Mouse (Mus musculus) Patski (cell line): ENCODE data around the gene Cdkn2b. TPM values are rescaled to one million over a fixed set of nuclear protein-coding genes. Genes with fewer than 3 reads are reported as not detected.

Experiments
- ATAC-seq: fragments of 100-300 bp; one replicate; pipeline ENCODE4 v1.8.0; 2021
- CTCF ChIA-PET: fragments of 350-600 bp; sonication (Branson Sonifier 250); formaldehyde crosslinking; loops from one replicate; lab custom pipeline; 2022; ENCODE audit warnings: inconsistent platforms; lab: Charles Lee
- POLR2A ChIA-PET: fragments of 350-600 bp; sonication (Branson Sonifier 250); formaldehyde crosslinking; loops from one replicate; lab custom pipeline; 2022; ENCODE audit warnings: antibody characterized with exemption, inconsistent platforms; lab: Charles Lee
- DNase-seq: peaks from one replicate; pipeline ENCODE4 v3.0.0-alpha.2; 2011; ENCODE audit warnings: low read depth, low spot score
- H3K27me3 ChIP-seq: fragments of 371-371 bp; one replicate; pipeline ENCODE4 v1.5.1; 2021
- CTCF ChIP-seq: fragments of 100-300 bp; IDR thresholded peaks from one replicate; pipeline ENCODE4 v1.5.1; 2021
- in situ Hi-C: fragments of 300-500 bp; cut with MboI; formaldehyde crosslinking; loops from 3 replicates; pipeline ENCODE4 v1.11.1; 2018; ENCODE audit warnings: low pct_unique_long_range_greater_than_20kb, mixed read lengths
- polyA plus RNA-seq: library from polyadenylated mRNA; unstranded; gene quantifications from one replicate; pipeline ENCODE4 v1.2.3, GENCODE M21; 2021

Gene Cdkn2b
- polyA plus RNA-seq, 1 experiment from 2014 or later: 17.7 TPM

DNA sequence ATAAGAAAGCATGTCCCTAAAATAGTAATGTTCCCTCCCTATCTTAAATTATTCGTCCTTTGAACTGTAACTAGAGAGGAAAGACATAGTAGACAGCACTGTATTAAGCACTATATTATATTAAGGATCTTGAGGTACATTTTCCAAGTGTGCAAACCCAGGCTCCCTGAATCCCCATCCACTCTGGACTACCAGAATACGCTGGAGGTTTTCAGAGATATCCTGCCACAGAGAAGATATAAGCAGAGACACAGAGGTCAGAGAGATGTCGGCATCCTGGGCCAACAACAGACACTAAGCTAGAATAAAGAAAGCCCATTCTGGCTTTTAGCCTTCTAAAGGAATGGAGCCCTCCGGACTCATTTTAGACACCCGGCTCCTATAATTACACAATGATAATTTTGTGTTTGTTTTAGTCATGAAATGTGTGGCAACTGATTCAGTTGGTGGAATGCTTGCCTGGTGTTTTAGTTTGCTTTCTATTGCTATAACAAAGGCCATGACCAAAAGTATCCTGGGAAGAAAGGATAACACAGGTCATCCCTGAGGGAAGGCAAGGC, 33.4 kb downstream of the Cdkn2b start:
- in situ Hi-C loops: loop anchor here (25.0 kb wide), 2 partner anchors 115 to 235 kb away; no protein-coding TSS in a partner anchor
- H3K27me3 ChIP-seq: no peaks in the 10 kb centered on the region
- DNase-seq: no peak
- ChIA-PET CTCF (interaction anchor here (1.2 kb wide), 1 partner anchor 28 kb away, joined by 3 read pairs; no protein-coding TSS in a partner anchor), POLR2A (no interaction called here)
- no peak for ATAC-seq
- no peak for TF ChIP-seq CTCF

DNA sequence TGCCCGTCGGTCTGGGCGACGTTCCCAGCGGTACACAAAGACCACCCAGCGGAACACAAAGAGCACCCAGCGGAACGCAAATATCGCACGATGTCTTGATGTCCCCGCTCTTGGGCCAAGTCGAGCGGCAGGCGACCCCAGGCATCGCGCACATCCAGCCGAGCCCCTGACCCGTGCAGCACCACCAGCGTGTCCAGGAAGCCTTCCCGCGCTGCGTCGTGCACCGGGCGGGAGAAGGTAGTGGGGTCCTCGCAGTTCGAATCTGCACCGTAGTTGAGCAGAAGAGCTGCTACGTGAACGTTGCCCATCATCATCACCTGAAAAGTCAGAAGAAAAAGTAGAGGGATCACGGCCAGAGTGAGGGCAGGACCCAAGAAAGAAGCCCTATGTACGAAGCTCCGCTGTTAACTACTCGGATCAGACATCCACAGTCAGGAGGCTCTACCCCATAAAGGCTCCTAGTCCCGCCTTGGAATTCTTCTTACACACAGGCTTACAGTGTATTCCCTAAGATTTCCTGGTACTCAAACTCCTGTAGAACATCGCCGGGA, 34.1 kb downstream of the Cdkn2b start:
- ATAC-seq: no peak
- H3K27me3 ChIP-seq: no peaks in the 10 kb centered on the region
- ChIA-PET POLR2A (no interaction called here), CTCF (interaction anchor here (1.2 kb wide), 1 partner anchor 27 kb away, joined by 3 read pairs; no protein-coding TSS in a partner anchor)
- in situ Hi-C loops: loop anchor here (25.0 kb wide), 2 partner anchors 114 to 236 kb away; no protein-coding TSS in a partner anchor
- no peak for TF ChIP-seq CTCF
- DNase-seq: no peak

DNA sequence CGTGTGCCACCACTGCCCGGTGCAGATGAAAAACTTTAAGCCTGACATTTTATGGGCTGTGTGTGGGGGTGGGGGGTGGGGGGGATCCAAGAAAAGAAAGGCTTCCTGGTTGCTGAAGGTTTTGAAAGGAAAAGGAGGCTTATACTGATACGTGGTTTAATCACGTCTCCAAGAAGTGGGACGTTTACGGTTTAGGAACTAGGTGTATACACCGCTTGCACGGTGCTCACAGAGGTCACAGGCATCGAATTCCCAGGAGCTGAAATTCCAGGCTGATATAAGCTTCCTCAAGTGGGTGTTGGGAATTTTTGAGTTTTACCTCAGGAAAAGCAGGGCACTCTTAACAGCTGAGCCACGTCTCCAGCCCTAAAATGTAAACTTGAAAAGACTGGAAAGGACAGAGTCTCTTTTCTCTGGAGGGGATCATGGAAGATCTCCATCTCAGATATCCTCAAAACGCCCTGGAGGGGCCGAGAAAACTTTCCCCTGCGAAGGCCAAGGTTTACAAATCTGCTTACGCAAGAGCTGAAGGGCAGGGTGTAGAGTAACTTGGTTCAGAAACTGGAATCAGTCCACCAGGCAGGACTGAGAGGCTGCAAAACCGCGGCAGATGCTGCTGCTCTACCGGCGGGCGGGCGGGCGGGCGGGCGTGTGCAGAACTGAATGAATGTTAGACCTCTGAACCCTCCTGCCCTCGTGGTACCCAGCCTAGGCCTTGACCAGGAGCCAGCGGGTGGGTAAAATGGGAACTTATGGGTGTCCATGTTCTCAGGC, 34.8 kb downstream of the Cdkn2b start:
- no peak for TF ChIP-seq CTCF
- H3K27me3 ChIP-seq: no peaks in the 10 kb centered on the region
- ChIA-PET POLR2A (no interaction called here), CTCF (interaction anchor here (1.2 kb wide), 1 partner anchor 27 kb away, joined by 3 read pairs; no protein-coding TSS in a partner anchor)
- ATAC-seq (no peak), DNase-seq (no peak)
- in situ Hi-C loops: loop anchor here (25.0 kb wide), 2 partner anchors 114 to 236 kb away; no protein-coding TSS in a partner anchor

GRCm38 (mm10) chr4:89274829-89275548, 35.9 kb downstream of the Cdkn2b start:
- in situ Hi-C loops: loop anchor here (25.0 kb wide), 2 partner anchors 113 to 237 kb away; no protein-coding TSS in a partner anchor
- DNase-seq: no peak
- ChIA-PET CTCF (no interaction called here), POLR2A (no interaction called here)
- H3K27me3 ChIP-seq: no peaks in the 10 kb centered on the region
- TF ChIP-seq CTCF: no peak
- no peak for ATAC-seq

- no peaks in the 10 kb centered on the region for H3K27me3 ChIP-seq
- DNase-seq: peak; percentile 35
- in situ Hi-C loops: no loop called here
- ATAC-seq: no peak
- no peak for TF ChIP-seq CTCF
- POLR2A ChIA-PET: no interaction called here
- CTCF ChIA-PET: no interaction called here
Measured at GRCm38 (mm10) chr4:89274006-89274405, 36.8 kb downstream of the Cdkn2b start.

- in situ Hi-C loops: no loop called here
- no peak for DNase-seq
- H3K27me3 ChIP-seq: no peaks in the 10 kb centered on the region
- CTCF ChIA-PET: no interaction called here
- POLR2A ChIA-PET: no interaction called here
- no peak for ATAC-seq
- TF ChIP-seq CTCF: no peak
Measured at GRCm38 (mm10) chr4:89273585-89273984, 37.3 kb downstream of the Cdkn2b start.

GRCm38 (mm10) chr4:89272961-89273540, 37.8 kb downstream of the Cdkn2b start:
- TF ChIP-seq CTCF: no peak
- no peak for DNase-seq
- H3K27me3 ChIP-seq: no peaks in the 10 kb centered on the region
- ChIA-PET CTCF (no interaction called here), POLR2A (no interaction called here)
- ATAC-seq: no peak
- in situ Hi-C loops: no loop called here

DNA sequence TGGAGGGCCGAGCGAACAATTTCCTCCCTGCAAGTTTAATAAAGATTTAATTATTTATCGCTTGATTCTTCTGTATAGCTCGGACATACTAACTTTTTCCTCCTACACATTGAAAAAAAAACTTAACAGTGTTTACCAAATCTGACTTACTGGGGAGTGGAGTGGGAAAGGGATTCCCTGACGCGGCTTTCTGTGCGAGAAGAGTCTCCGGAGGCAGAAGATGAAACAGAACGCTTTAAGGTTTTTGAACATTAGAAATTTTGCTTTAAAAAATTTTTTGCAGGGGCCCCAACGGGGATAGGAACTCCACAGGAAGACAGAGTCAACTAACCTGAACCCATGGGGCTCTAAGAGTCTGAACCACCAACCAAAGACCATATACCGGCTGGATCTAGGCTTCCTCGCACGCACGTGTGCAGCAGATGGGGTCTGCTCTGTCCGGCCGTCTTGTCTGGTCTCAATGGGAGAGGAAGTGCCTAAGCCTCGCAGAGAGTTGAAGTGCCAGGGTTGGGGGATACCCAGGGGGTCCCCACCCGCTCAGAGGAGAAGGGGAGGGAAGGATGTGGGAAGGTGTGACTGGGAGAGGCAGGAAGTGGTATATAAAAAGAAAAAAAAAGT, 38.6 kb downstream of the Cdkn2b start:
- ATAC-seq: no peak
- no peak for TF ChIP-seq CTCF
- ChIA-PET CTCF (no interaction called here), POLR2A (no interaction called here)
- no peaks in the 10 kb centered on the region for H3K27me3 ChIP-seq
- in situ Hi-C loops: no loop called here
- DNase-seq: no peak

DNA sequence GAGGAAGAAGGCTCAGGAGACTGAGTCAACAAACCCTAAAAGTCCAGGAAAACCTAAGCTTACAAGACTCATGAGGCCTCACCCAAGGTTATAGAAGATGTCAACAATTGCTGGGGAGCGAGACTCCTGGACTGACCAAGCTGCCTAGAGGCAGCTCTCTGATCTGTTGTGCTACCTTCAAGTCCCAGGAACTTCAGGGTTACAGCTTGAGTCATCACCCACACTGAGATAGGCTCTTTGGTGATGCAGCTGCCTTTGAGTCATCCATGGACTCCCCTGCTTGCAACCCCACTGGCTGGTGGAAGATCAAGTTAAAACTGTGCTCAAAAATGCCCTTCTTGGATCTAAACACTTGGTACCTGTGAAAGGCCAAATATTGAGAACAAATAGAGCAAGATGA, 53.1 kb downstream of the Cdkn2b start:
- DNase-seq (peak; percentile 22), ATAC-seq (peak; percentile 31)
- TF ChIP-seq CTCF: no peak
- in situ Hi-C loops: no loop called here
- CTCF ChIA-PET: interaction anchor here (1.2 kb wide), 1 partner anchor 10 kb away, joined by 3 read pairs; no protein-coding TSS in a partner anchor
- no peaks in the 10 kb centered on the region for H3K27me3 ChIP-seq
- POLR2A ChIA-PET: no interaction called here

Other genes with a start within 250 kb of the Cdkn2b start
- 59.4 TPM for gene Mtap, start 173.9 kb downstream of the Cdkn2b start, polyA plus RNA-seq
- gene Cdkn2a, start 16.4 kb downstream of the Cdkn2b start, polyA plus RNA-seq: 109 TPM